Mouse (Mus musculus): Measurements from ENCODE around the gene Nt5dc2. TPM values are rescaled to one million over a fixed set of nuclear protein-coding genes. Genes with fewer than 3 reads are reported as not detected.

The Nt5dc2 gene
- 3.0 TPM for polyA plus RNA-seq (2015; fragmentation: Illumina TruSeq; extraction: RNeasy Lipid Tissue Mini Kit (QIAGEN cat#74804); ENCODE audit: insufficient read depth, low replicate concordance)

GRCm38 (mm10) chr14:31130236-31131220, at the start of gene Nt5dc2:
Nt5dc2 (plus strand) TSS chr14:31131053.

DNA sequence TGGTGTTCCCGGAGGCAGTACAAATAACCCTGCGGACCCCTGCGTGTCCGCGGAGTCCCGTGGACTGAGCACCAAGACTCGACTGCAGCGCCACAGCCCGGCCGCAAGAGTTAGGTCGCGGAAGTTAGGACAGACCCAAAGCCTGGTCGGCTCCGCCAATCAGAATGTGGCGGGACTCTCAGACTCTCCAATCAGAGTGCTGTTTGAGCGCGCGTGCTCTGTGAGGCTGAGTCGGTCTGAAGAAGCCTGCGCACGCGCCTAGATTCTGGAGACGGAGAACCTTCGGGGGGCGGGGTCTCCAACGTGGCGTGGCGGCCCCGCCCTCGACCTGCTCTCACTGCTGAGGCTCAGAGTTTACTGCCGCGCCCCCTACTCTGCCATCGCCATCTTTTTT, 2.0 kb upstream of the Nt5dc2 start, which contains the start of gene Smim4:
Gene Smim4, minus strand, starts transcription at position 131 of the 394 bp plus-strand sequence.

GRCm38 (mm10) chr14:31168425-31168824, 37.6 kb downstream of the Nt5dc2 start, which contains the start of gene Stab1:
Stab1 (minus strand) TSS chr14:31168641.

Other genes starting within 250 kb of the Nt5dc2 start
- gene Itih4, start 244.6 kb upstream of the Nt5dc2 start, polyA plus RNA-seq (2015; fragmentation: Illumina TruSeq; extraction: RNeasy Lipid Tissue Mini Kit (QIAGEN cat#74804); ENCODE audit: insufficient read depth, low replicate concordance) = 0.52 TPM
- gene Itih3, start 207.3 kb upstream of the Nt5dc2 start, polyA plus RNA-seq (2015; fragmentation: Illumina TruSeq; extraction: RNeasy Lipid Tissue Mini Kit (QIAGEN cat#74804); ENCODE audit: insufficient read depth, low replicate concordance) = 2.7 TPM
- not detected for gene Itih1, start 187.8 kb upstream of the Nt5dc2 start, polyA plus RNA-seq (2015; fragmentation: Illumina TruSeq; extraction: RNeasy Lipid Tissue Mini Kit (QIAGEN cat#74804); ENCODE audit: insufficient read depth, low replicate concordance)
- 9.1 TPM for gene Nek4, start 179.7 kb upstream of the Nt5dc2 start, polyA plus RNA-seq (2015; fragmentation: Illumina TruSeq; extraction: RNeasy Lipid Tissue Mini Kit (QIAGEN cat#74804); ENCODE audit: insufficient read depth, low replicate concordance)
- gene Glt8d1, start 129.7 kb upstream of the Nt5dc2 start, polyA plus RNA-seq (2015; fragmentation: Illumina TruSeq; extraction: RNeasy Lipid Tissue Mini Kit (QIAGEN cat#74804); ENCODE audit: insufficient read depth, low replicate concordance) = 61.0 TPM
- gene Spcs1, start 129.4 kb upstream of the Nt5dc2 start, polyA plus RNA-seq (2015; fragmentation: Illumina TruSeq; extraction: RNeasy Lipid Tissue Mini Kit (QIAGEN cat#74804); ENCODE audit: insufficient read depth, low replicate concordance) = 271 TPM
- gene Pbrm1, start 111.9 kb upstream of the Nt5dc2 start, polyA plus RNA-seq (2015; fragmentation: Illumina TruSeq; extraction: RNeasy Lipid Tissue Mini Kit (QIAGEN cat#74804); ENCODE audit: insufficient read depth, low replicate concordance) = 58.5 TPM
- 151 TPM for gene Gnl3, start 111.9 kb upstream of the Nt5dc2 start, polyA plus RNA-seq (2015; fragmentation: Illumina TruSeq; extraction: RNeasy Lipid Tissue Mini Kit (QIAGEN cat#74804); ENCODE audit: insufficient read depth, low replicate concordance)
- 17.8 TPM for gene Smim4, start 2.1 kb upstream of the Nt5dc2 start, polyA plus RNA-seq (2015; fragmentation: Illumina TruSeq; extraction: RNeasy Lipid Tissue Mini Kit (QIAGEN cat#74804); ENCODE audit: insufficient read depth, low replicate concordance)
- gene Stab1, start 37.6 kb downstream of the Nt5dc2 start, polyA plus RNA-seq (2015; fragmentation: Illumina TruSeq; extraction: RNeasy Lipid Tissue Mini Kit (QIAGEN cat#74804); ENCODE audit: insufficient read depth, low replicate concordance) = 24.1 TPM
- 0.69 TPM for gene Tnnc1, start 77.3 kb downstream of the Nt5dc2 start, polyA plus RNA-seq (2015; fragmentation: Illumina TruSeq; extraction: RNeasy Lipid Tissue Mini Kit (QIAGEN cat#74804); ENCODE audit: insufficient read depth, low replicate concordance)
- gene Nisch, start 85.9 kb downstream of the Nt5dc2 start, polyA plus RNA-seq (2015; fragmentation: Illumina TruSeq; extraction: RNeasy Lipid Tissue Mini Kit (QIAGEN cat#74804); ENCODE audit: insufficient read depth, low replicate concordance) = 231 TPM
- 5.0 TPM for gene Sema3g, start 86.8 kb downstream of the Nt5dc2 start, polyA plus RNA-seq (2015; fragmentation: Illumina TruSeq; extraction: RNeasy Lipid Tissue Mini Kit (QIAGEN cat#74804); ENCODE audit: insufficient read depth, low replicate concordance)
- 18.6 TPM for gene Phf7, start 120.3 kb downstream of the Nt5dc2 start, polyA plus RNA-seq (2015; fragmentation: Illumina TruSeq; extraction: RNeasy Lipid Tissue Mini Kit (QIAGEN cat#74804); ENCODE audit: insufficient read depth, low replicate concordance)
- 32.3 TPM for gene Bap1, start 120.4 kb downstream of the Nt5dc2 start, polyA plus RNA-seq (2015; fragmentation: Illumina TruSeq; extraction: RNeasy Lipid Tissue Mini Kit (QIAGEN cat#74804); ENCODE audit: insufficient read depth, low replicate concordance)
- 0.15 TPM for gene Dnah1, start 192.8 kb downstream of the Nt5dc2 start, polyA plus RNA-seq (2015; fragmentation: Illumina TruSeq; extraction: RNeasy Lipid Tissue Mini Kit (QIAGEN cat#74804); ENCODE audit: insufficient read depth, low replicate concordance)
- 75.4 TPM for gene Capn7, start 205.6 kb downstream of the Nt5dc2 start, polyA plus RNA-seq (2015; fragmentation: Illumina TruSeq; extraction: RNeasy Lipid Tissue Mini Kit (QIAGEN cat#74804); ENCODE audit: insufficient read depth, low replicate concordance)

Measured in spleen, adult 10 weeks (tissue).